Mouse (Mus musculus) MEL-GATA-1-ER (cell line): ENCODE measurements at regions not wholly inside any gene's neighbourhood (a gene's known extent, or its start where the extent isn't known, plus 50 kb on each side); places are given as distances from the start of the nearest gene placed in this dataset.

Experiments
- DNase-seq: peaks from one replicate; pipeline ENCODE4 v3.0.0-alpha.2; 2012; ENCODE audit warnings: low read depth; ENCODE audit errors: extremely low read depth

DNA sequence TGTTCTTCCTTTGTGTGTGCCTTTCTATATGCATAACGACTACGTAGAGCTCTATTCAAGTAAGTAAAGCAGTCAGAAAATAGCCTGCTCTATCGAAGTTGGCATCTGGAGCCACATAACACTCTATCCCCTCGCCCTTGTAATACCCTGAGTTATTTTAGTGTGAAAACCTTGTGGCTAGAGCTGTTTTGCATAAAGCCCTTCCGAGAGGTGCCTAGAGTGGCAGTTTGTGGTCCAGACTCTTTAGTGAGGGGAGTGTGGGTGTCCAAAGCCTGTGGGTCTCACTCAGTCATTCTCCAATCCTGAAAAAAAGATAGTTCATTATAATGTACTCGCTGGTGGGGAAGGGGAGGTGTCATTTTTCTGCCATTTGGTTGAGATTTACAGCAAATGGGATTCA is 855.2 kb upstream of the Car8 start:
- DNase-seq, result no peak

DNA sequence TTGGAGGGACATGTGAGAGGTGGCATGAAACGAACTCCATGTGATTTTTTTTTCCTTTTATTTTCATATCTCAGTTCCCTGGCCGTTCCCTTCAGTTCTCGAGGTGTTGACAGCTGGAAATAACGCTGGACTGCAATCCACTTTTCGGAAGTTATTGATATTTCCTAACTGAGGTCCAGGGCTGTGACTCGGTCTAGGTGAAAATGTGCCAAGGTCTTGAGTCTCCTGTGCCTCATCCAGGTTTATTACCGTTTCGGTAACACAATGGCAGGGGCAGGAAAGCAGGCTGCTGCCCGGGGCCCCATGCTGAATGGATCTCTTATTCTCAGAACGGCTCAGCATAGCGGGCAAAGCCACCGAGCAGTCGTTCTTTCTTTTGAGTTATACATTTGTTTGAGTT is 844.7 kb upstream of the Car8 start:
- DNase-seq, result no peak

DNA sequence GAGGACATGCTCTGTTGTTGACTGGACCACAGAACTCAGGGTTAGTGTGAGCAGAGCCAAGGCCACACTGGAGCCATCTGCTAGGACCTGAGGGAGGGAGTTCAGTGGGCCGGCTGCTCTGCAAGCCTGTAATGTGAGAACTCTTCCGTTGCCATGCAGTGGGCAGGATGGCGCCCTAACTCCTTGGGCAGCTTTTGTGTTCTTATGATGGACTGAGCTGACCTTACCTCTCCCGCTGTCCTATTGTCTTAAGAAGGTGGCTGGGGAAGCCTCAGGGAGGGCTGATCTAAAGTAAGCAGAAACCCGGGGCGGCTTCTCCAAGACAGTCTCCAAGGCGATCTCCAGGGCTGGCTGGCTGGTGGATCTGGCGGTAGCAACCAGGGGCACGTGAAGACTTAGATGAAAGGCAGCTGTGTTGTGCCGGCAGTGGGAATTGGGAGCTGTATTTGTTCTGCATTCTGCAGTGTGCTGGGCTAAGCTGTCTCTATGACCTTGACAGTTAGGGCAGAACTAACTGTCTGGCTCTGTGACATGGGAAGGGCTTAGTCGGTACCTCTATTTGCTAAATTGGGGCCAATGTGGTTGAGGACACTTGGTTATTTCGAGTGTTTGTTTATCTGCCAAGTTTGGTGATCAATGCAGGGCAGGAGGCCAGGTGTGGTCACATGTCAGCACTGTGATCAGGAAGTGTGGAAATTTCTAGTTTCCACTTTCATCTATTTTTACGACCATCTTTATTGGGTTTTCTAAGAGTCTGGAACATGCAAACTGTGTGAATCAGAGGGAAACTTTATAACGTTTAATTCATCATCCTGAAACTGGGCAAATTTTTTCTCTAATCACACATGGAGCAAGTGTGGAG is 843.1 kb upstream of the Car8 start:
- DNase-seq, result no peak

DNA sequence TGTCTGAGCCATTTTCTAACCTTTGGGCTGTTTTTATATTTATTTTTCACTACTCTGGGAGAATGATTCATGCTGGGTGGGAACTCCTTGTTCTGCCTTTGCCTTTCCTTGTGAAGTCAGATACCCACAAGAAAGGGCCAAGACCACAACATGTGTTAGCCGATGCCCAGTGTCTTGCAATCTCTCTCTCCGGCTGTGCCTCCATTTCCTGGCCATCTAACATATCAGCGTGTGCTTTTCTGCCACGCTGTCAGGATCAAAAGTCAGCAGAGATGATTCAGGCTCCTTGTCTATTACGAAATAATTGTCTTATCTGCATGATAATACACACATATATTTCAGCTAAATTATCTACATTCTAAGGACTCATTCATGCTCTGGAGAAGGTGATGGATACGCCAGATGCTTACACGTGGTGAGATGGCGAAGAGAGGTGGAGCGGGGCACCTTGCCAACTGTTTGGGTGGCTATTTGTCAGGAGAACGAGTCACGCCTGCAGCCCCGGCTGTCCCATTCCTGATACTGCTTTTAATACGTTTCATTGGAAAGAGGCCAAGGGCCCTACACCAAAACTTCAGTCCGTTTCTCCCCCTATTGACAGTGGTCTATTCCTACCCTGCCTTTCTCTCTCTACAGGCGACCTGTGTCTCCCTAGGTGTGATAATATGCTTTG is 842.1 kb upstream of the Car8 start:
- no peak for DNase-seq

DNA sequence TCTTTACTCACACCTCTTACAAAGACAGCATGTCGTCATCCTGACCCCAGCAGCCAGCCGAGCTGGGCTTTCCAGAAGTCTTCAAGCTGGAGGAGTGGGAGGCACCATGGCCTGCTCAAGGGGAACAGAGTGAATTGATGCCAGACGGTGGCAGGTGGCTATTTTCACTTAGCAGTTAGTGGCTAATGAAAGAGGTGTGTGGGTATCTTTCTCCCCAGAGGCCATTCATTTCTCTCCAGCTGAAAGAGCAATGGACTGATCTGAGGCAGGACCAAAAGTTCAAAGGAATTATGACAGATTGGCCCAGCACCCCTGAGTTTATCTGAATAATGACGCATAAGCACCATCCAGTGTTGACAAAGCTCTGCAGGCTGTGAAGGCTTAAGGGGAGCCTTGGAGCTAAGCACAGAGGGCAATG is 841.0 kb upstream of the Car8 start:
- DNase-seq, result no peak

DNA sequence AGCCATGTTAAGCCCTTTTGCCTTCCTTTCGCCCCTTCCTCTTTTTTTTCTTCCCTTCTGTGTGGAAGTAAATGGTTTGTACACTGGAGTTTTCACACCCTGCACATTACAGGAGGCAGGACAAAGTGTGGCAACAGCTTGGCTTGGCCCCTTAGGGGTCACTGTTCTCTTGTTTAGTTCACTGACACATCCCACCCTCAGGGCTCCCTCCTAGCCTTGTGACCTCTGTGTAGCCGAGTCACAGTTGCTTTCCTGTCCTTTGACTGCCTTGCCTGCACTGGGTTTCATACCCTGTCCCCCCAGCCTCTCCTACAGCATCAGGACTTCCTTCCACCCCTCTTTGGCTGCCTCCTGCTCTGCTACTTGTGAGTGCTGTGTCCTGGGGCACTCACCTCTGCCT is 835.6 kb upstream of the Car8 start:
- no peak for DNase-seq

DNA sequence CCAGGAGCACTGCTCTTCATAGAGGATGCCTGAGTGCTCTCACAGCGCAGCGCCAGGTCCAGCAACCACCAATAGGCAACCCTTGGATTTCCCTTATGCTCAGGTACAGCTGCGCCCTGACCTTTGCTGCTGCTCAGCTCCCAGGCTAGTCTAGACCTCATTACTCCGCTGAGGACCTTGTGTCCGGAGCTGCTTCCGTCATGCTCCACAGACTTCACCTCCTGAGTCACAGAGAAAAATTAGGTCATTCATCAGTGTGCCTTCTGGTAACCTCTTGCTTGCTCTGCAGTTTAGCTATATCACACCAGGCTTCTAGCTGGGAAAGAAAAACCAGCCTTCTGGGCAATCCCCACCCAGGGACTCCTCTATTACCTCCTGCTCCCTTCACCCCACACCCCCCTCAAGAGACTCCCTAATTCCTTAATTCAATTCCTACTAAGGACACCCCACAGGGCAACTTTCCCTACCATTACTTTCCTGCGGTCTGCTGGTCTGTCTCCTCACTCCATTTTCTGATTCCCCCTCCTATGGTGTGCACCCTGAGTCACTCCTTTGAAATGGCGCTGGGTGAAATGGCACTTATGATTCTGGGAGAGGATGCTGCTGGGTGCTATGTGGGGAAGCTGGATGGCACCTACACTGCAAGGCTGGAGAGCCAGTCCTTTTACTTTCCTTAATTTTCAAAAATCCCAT is 835.0 kb upstream of the Car8 start:
- no peak for DNase-seq

DNA sequence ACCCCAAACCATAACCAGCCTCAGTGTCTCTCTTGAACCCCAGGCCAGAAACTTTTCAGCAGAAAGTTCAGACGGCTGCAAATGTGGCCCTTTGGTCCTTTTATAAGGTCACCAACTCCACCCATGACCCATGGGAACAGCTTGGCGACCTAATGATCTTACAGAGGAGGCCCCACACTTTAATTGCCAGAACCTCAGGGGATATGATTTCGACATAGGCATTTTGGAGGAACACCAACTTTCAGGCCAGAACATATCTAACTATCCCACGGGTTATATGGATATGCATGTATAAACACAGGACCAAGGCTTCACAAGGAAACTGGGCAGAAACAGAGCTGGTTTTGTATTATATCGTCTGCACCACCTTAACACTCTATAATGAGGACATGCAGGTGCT is 833.5 kb upstream of the Car8 start:
- DNase-seq, result no peak

DNA sequence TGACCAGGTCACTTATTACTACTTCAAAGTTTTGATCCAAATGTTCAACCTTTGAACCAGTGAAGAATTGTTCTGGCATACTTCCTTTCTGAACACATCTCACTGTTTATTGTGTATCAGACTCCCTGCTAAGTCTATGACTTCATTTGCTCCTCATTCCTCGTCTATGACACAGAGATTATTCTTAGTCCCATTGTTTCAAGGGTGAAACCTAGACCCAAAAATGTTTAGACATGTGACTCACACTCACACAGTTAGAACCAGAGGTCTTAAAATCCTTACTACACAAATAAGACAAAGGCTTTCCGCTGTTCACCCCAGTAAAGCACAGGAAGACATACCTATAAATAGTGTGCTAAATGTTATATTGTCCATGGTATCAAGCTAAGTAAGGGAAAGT is 829.0 kb upstream of the Car8 start:
- no peak for DNase-seq

DNA sequence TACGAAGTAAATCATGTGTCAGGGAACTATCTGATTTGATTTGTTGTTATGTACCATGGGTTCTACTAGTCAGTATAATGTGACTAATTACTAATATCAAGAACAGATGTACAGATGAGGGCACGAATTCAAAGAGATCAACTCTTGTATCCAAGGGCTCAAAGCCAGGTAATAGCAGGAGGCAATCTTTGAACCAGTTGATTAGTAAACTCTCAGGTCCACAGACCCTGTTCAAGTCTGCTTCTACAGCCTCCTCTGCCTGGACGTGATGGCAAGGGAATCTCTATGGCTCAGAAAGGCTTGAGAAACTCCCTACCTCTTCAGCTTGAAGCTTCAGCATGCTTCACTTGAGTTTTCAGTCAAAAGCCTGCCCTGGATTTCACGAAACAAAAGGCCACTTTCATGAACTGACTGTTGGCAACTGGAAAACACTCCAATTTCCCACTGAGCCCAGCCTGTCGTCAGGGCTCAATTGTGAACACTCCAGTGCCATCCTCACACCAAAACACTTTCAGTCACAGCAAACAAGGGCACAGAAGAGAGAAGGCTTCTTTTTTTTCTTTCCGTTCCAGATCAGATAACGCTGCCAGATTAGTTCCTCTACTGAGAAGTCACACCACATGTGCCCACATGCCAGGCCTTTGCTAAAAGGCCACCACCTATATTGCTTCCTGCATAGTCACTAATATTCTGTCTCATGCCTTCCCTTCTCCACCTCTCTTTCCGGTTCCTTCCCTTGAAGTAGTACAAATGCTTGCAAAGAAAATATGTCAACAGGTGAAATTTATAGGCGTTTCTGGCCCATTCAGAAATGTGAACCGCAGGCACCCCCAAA is 827.4 kb upstream of the Car8 start:
- no peak for DNase-seq

DNA sequence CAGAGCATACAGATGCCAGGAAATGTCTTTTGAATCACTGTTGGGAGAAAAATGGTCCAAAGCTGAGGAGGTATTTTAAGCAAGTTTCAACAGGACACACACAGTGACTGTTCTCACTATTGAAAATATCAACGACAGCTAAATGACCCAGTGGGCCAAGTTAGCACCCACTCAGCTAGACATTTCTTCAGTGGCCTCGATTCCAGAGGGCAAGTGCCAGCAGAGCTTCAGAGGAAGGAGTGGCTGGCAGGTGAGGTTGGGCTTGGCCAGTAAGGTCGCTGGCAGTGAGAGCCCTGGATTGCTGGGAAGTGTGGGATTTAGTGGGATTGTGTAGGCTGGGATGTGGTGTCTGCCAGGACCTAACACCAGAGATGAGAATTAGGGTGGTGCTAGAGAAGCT is 823.1 kb upstream of the Car8 start:
- DNase-seq, result no peak

DNA sequence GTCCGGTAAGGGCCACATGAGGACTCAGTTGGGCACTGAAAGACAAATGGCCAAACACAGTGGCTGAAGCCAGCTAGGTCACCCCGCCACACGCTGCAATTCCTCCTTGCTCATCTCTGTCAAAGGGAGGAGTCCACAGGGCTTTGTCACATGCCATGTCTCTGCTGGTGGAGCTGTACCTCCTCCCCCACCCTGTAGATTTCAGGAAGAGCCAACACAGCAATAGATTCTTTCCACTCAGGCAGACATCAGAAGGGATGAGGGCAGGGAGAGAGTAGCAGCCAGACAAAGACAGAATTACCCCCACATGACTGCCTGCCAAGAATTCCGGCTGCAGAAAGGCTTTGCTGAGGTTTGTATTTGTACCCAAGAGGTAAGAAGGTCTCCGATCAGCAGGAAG is 821.4 kb upstream of the Car8 start:
- DNase-seq, result no peak

DNA sequence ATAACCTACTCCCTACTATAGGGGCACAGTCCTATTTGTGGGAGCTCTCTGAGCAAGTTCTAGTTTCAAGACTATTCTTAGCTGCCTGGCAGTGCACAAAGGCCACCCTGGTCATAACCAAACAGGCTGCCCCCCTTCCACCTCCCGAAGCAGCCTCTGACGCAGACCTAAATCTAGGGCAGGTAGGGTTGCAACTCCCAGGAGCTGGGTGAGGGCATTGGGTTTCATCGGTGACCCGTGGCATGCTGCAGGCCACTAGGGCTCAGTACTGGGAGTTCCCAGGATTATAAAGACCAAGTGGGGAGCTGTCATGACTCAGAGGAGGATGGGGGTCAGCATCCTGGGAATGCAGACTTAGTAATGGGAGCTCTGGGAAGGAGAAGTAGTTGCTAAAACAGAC is 818.8 kb upstream of the Car8 start:
- no peak for DNase-seq

DNA sequence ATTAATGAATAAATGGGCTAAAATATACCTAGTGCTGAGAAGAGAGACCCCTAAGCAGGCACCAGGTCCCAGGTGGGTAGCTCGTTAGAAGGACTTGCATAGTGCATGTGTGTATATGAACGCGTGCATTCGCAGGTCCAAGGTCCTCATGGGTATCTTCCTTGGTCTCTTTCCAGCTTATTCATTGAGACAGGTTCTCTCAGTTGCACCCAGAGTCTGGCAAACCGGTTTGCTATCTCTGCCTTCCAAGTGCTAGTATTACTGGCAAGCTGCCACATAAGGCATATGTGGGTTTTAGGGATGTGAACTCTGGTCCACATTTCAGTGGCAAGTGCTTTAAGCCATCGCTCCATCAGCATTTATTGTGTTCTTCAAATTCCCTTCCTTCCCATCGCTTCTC is 818.3 kb upstream of the Car8 start:
- no peak for DNase-seq

DNA sequence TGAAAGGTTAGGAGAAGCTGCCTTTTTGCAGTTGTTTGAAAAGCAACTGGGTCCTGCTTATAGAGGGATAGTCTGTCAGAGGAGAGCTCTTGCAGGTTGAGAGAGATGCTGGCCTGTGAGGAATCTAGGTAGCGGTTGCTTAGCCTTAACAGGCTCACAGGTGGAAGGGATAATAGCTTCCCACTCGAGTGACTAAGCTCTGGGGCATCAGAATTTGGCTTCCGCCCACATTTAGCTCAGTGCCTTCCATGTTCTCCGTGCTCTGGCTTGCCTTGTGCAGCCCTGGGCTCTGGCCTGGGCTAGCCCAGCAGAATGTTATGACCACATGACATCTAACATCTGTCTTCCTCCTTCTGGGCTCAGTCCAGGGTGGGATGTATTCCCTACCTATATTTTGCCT is 817.0 kb upstream of the Car8 start:
- no peak for DNase-seq

DNA sequence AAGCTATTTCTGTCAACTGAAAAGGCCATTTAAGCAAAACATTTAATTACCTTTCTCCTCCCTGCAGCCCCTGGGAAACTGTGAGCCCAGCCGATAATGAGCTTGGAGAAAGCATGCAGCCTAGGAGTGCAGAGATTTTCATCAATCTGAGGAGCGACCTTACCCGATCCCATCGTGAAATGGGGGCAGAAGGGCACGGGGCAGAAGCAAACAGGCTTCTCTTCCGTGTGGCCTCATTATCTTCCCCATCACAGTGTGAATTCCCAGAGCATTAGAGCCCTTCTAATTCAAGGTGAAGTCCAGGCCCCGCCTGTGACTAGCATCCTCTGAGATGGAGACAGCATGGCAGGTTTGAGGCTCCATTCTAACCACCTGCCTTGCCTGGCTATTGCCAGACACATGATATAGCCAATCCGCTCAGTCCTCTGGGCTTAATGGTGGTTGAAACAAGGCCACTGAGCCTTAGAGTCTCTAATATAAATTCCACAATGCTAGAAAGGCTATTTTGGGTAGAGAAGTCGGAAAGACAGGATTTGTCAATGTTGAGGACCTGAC is 816.5 kb upstream of the Car8 start:
- DNase-seq, result no peak

DNA sequence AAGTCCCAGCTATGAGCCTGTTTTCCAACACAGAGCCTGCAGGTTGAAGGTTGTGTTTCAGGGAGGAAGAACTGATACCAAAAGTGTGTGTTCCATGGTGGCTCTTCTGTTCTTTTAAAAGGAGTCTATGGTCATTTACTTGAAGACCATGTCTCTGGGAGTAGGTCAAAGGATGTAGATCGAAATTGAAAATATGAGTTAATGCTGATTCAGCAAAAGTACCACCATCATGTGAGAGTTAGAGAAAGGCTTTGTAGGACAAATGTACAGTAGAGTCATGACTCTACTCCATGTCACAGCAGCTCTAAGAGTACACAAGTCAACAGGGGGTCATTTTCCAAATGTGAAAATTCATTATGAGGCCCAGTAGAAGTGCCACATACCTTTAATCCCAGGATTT is 810.0 kb upstream of the Car8 start:
- DNase-seq, result no peak

DNA sequence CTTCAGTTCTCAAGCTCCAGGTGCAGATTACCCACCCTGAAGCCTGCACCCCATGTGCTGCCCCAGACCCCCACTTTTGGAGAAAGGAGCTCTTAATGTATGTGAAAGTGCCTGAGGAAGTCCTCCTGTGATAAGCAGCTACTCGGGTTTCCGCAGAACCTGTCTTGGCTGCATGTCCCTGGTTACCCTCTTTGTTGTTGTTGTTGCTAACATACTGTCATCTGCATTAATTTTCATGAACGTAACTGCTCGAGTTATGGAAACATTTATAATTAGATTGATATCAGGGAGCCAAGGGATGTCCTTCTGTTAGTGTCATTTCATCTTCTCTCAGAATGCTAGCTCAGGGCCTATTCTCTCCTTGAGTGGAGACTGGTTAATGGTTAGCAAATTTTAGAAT is 808.3 kb upstream of the Car8 start:
- DNase-seq, result no peak

DNA sequence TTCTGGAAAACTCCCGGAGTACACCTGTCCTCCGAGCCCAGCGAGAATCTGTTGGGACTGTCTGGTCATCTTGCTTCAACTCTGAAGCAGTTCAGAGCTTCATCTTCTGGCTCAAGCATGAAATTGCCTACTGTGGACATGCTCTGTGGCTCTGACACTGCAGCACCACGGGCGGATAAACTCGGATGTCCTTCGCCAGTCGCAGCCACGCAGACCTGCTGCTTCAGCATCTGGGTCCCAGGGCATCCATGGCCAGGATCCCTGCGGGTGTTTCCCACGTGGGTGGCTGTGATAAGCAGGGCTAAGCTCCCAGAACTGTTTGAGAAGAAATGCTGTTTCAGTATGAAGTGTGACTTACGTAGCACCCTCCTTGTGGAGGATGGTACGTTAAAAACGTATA is 807.6 kb upstream of the Car8 start:
- DNase-seq, result no peak

DNA sequence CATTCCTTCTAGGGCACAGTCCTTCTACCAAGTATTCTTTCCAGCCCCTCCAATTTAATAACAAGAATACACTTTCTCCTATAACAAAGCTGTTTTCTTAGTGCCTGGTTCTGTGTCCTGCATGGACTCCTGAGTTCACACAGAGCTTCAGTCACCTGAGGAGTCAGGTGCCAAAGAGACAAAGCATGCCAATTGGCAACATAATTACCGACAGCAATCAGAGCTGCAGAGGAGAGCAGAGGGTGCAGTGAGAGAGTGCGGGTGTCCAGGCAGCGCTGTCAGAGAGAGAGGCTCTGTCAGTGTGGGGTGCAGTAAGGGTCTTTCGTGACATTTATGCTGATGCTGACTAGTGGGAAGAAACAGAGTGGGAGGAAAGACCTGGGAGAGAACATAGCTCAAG is 807.2 kb upstream of the Car8 start:
- no peak for DNase-seq

DNA sequence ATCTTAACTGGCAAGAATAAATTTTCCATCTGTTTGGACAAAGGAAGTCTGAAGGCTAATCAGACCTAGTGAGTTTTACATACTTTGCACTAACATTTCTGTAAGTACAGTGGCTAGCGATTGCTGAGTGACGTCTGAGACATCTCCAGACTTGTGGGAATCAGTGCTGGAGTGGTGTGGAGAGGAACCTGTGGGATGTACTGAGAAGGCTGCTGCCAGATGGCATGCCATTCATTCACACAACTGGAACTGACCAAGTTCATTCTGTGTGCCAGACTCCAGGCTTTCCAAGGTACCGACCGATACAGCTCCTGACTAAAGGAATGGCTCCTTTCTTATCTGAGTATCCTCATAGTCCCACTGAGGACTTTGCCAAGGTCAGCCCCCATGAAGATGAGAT is 797.2 kb upstream of the Car8 start:
- no peak for DNase-seq
